Mouse (Mus musculus): ENCODE results near the gene Zfp963.

GRCm38 (mm10) chr8:69790364-69790763 is 40.6 kb upstream of the Zfp963 start:
- TF ChIP-seq CTCF (IDR thresholded peaks at IDR 0.05; ENCODE audit: low read depth) = no peak
- TF ChIP-seq EP300 (IDR thresholded peaks at IDR 0.05; ENCODE audit: low read depth) = no peak

Measured in heart, postnatal 0 days (tissue).